Mouse (Mus musculus) G1E-ER4 (cell line): ENCODE data around the gene N6amt1. TPM values are rescaled to one million over a fixed set of nuclear protein-coding genes. Genes with fewer than 3 reads are reported as not detected.

Source experiments
- GATA1 ChIP-seq: IDR thresholded peaks from one replicate; pipeline ENCODE4 v1.8.0; 2012; ENCODE audit warnings: low read length, inconsistent platforms
- polyA plus RNA-seq: library from polyadenylated mRNA; stranded (reverse); fragments of >175 nt; gene quantifications from 2 replicates; pipeline ENCODE4 v1.2.3, GENCODE M21; 2012

Gene N6amt1
- polyA plus RNA-seq, 1 experiment: 6.0 TPM

DNA sequence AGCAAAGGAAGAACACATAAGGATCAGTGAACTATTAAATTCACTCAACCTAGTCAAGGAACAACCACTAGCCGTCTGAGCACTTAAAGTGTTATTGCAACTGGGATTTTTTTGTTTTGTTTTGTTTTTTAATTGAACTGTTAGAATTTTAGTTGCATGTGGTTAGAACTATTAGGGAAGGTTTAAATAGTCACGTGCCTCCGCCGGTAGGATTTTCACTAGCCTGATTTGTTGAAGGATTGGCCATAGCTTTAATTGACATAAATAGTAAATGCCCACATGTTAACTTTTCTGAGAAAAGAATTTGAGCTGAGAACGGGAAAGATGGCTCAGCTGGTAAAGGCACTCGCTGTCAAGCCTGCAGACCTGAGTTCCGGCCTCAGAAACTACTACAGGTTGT lies 763 bp downstream of the N6amt1 start:
- TF ChIP-seq GATA1: no peak

DNA sequence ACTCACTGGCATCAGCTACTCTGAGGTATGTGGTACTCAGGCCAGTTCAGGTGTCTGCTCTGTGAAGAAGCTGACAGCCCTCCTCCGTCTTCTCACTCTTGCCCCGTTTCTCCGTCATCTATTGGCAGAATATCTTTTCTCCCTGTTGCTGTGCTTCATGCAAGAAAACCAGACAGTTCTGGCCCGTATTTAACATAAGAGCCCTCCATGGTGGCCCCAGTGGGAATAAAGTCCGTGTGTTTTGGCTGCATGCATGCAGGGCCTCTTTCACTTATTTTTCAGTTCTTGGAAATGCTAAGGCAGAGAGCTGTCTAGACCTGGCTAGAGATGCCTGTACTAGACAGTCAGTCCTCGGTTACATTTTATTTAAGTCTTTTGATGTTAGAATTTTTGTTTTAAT lies 6.1 kb downstream of the N6amt1 start:
- no peak for TF ChIP-seq GATA1

DNA sequence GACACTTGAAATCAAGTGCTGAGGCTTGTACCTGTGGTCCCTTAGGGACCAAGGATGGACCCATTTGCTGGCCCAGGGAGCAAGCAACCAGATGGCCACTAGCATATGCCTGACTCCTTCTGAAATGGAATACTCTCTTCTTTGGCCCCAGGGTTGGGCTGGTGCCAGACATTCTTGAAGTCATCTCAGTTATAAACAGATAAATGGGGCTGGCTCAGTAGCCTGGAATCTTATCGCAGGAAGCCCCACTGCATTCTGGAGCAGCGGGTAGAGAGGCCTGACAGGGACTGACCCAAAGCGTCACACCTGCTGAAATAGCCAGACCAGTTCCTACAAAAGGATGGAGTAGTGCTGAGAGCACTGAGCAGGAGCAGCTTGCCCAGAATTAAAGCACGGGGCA lies 10.2 kb downstream of the N6amt1 start:
- no peak for TF ChIP-seq GATA1

DNA sequence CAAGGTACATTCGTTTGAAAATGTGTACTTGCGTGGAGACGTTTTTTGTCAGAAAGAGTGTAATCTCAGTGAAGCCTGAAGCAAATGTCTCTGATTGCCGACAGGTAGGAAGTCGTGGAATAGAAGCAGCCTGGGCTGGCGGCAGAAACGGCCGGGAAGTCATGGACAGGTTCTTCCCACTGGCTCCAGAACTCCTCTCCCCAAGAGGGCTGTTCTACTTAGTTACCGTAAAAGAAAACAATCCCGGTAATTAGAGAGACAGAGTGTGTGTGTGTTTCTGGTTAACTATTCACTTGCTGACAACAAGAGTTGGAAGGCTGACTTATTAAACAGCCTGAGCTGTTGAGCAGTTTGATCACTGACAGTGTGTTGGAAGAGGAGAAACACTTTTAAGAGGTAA lies 12.1 kb downstream of the N6amt1 start:
- no peak for TF ChIP-seq GATA1

DNA sequence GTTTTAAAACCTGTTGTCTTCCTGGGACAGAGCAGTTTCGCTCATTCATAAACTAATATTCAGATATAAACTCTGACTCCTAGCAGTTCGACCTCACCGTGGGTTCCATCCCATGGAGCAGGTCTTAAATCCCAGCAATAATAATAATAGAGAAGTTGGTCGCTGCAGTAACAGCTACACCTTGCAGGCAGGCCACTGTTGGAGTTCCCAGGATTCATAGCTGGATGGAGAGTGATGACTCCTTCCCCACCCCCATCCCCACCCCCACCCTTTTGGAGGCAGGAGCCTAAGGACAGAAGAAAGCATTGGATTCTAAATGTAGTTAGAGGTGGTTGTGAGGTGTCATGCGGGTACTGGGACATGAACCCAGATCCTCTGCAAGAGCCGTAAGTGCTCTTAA lies 12.5 kb downstream of the N6amt1 start:
- no peak for TF ChIP-seq GATA1

DNA sequence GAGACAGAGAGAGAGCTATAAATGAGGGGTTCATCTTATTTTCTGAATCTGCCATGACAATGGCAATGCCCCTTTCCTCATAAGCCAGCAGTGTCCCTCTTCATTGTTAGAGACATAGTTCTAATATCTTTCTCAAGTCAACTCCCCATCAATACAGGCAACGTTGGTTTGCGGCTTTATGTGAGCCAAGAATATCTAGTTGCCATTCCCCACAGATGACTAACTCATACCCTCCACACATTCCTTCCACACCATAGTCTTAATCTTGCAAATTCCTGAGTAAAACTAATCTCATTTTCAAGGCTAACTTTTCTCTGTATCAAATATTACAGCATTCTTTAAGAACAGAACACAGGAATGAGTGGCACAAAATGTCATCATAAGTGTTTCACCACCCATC lies 29.0 kb downstream of the N6amt1 start:
- TF ChIP-seq GATA1: no peak

DNA sequence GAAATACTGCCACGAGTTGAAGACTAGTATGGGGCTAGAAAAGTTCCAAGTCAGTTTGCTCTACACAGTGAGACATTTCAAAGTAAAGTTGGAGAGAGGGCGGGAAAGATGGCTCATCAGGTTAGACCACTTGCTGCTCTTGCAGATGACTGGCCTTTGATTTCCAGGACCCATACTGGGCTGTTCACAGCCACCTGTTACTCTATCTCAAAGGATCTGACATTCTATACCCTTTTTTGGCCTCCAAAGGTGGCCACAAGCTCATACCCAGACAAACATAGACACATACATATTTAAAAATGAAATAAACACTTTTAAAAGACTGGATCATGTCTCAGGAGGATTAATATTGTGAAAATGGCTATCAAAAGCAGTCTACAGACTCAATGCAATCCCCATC lies 30.4 kb downstream of the N6amt1 start:
- TF ChIP-seq GATA1: no peak

DNA sequence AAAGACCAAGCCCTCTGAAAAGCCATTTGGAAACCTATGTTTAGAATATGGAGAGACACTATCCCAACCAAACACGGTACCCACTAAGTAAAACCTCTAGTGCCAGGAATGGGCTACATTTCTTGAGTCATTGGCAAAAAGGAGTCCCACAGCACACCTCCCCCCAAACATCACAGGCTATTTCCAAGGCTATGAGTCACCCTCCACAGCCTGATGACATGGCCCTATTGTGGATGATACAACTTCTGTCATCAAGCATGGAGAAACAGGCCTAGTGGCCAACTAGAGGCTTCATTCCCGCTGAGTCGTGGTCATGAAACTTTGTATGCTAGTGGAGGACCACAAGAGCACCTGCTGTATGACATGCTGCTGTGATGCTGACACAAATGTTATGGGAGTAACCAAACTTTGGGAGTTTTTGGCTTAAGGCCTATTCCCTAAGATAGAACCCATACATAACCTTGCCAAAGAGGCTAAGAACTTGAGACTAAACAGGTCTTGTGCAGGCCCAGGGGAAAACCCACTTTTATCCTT lies 33.5 kb downstream of the N6amt1 start:
- no peak for TF ChIP-seq GATA1

DNA sequence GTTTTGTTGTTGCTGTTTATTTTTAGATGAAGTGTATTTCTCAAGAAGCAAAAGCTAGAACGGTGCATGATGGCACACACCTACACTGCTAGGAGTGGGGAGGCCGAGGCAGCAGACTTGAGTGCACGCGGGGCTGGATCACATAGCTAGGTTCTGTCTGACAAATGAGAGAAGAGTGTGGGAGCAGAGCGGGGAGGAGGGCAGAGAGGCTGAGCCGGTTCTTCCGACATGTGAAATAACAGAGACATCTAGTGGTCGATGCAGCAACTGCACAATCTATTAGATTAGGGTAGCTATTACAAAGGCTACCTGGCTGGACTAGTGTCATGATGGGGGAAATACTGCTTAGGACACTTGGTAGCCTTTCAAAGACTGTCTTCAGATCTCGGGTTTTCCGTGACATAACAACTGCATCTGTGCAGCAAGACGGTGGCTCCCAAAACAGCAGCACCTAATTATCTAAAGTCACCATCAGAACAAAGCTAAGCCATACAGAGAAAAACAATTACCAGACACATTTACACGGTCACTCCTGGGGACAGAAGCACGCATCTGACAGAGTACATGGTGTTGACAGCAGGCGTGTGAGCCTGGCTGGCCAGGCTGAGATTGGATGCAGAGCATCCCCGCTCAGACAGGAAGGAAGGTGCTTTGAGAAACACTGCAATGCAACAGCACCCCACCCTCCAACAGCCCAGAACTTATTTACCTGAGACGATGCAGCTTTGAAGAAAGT lies 40.0 kb downstream of the N6amt1 start:
- no peak for TF ChIP-seq GATA1

DNA sequence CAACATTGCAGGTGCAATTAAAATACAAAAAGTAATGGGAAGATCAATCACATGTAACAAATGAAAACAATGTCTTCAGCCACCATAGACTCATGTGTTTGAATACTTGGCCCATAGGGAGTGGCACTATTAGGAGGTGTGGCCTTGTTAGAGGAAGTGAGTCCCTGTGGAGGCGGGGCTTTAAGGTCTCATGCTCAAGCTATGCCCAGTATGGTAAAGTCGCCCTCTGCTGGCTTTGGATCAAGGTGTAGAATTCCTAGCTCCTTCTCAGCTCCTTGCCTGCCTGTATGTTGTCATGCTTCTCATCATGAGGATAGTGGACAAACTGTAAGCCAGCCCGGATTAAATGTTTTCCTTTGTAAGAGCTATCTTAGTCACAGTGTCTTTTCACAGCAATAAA lies 51.0 kb downstream of the N6amt1 start:
- TF ChIP-seq GATA1: no peak

Other genes with a start within 250 kb of the N6amt1 start
- gene Ltn1, start 78.4 kb downstream of the N6amt1 start, polyA plus RNA-seq: 2.4 and 3.5 TPM in 2 replicates
- 1.8 and 2.5 TPM in 2 replicates for gene Rwdd2b, start 86.4 kb downstream of the N6amt1 start, polyA plus RNA-seq
- 19.0 and 24.3 TPM in 2 replicates for gene Usp16, start 100.5 kb downstream of the N6amt1 start, polyA plus RNA-seq
- gene Cct8, start 141.7 kb downstream of the N6amt1 start, polyA plus RNA-seq: 93.4 and 133 TPM in 2 replicates
- not detected in 2 replicates for gene Map3k7cl, start 199.1 kb downstream of the N6amt1 start, polyA plus RNA-seq